Mouse (Mus musculus): ENCODE measurements around the gene Fbxo22. TPM values are rescaled to one million over a fixed set of nuclear protein-coding genes. Genes with fewer than 3 reads are reported as not detected.

The Fbxo22 gene
- 60.8 and 67.3 TPM in 2 replicates for polyA plus RNA-seq (2015; fragmentation: Nextera tagmentation; extraction: Ambion mirVana)

DNA sequence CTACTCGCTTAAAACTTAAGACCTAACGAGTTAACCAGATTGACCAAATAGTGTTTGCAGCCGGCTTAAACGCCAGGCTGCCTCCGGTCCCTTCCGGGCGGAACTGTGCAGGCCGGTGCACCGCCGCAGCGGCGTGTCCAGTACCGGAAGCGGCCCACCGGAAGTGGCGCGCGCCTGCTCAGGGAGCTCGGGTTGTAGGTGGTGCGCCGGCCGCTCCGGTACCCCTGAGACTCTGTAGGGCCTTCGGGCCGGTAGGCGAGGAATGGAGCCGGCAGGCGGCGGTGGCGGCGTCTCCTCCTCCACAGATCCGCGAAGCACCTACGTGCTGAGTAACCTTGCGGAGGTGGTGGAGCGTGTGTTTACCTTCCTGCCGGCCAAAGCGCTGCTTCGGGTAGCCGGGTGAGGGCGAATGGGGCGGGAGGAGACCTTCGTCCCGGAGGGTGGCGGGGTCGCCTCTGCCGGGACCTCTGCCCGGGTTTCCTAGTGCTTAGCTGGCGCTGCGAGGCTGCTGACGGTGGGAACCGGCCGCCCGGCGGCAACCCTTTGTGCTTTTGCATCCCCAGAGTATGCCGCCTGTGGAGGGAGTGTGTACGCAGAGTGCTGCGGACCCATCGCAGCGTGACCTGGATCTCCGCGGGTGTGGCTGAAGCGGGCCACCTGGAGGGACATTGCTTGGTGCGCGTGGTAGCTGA is at the start of gene Fbxo22:
TSS of gene Fbxo22 (plus strand) at position 136 of the 692 bp plus-strand sequence.

Other genes with a start within 250 kb of the Fbxo22 start
- 4.0 and 4.2 TPM in 2 replicates for gene Chrna5, start 228.0 kb upstream of the Fbxo22 start, polyA plus RNA-seq (2015; fragmentation: Nextera tagmentation; extraction: Ambion mirVana)
- gene Chrna3, start 182.4 kb upstream of the Fbxo22 start, polyA plus RNA-seq (2015; fragmentation: Nextera tagmentation; extraction: Ambion mirVana): 13.5 and 14.8 TPM in 2 replicates
- 0.93 and 1.1 TPM in 2 replicates for gene Chrnb4, start 160.1 kb upstream of the Fbxo22 start, polyA plus RNA-seq (2015; fragmentation: Nextera tagmentation; extraction: Ambion mirVana)
- gene Ube2q2, start 60.1 kb upstream of the Fbxo22 start, polyA plus RNA-seq (2015; fragmentation: Nextera tagmentation; extraction: Ambion mirVana): 36.2 and 40.3 TPM in 2 replicates
- gene Nrg4, start 117.9 kb downstream of the Fbxo22 start, polyA plus RNA-seq (2015; fragmentation: Nextera tagmentation; extraction: Ambion mirVana): 1.0 and 1.6 TPM in 2 replicates
- gene Tmem266, start 118.0 kb downstream of the Fbxo22 start, polyA plus RNA-seq (2015; fragmentation: Nextera tagmentation; extraction: Ambion mirVana): 5.5 and 6.1 TPM in 2 replicates